Mouse (Mus musculus) hindbrain, embryonic 13.5 days (tissue): ENCODE measurements around the gene Rph3a. TPM values are rescaled to one million over a fixed set of nuclear protein-coding genes. Genes with fewer than 3 reads are reported as not detected.
"Not testable (repeated sequence)": the region's sequence is repeated elsewhere in the genome, so short reads cannot be mapped to it uniquely, and the experiment has no call there.

Experiments used
- ATAC-seq: fragments of 200-750 bp; cut with Nextera tagmentation; 2 replicates; pipeline ENCODE4 v1.8.0; 2017; ENCODE audit warnings: moderate TSS enrichment; ENCODE audit not compliant: low FRiP score
- H3K27ac ChIP-seq: fragments of 300-500 bp; sonication (generic); 2 replicates; pipeline ENCODE4 v1.5.1; 2015; ENCODE audit warnings: inconsistent platforms, mild to moderate bottlenecking, moderate library complexity
- H3K27me3 ChIP-seq: fragments of 300-500 bp; sonication (generic); 2 replicates; pipeline ENCODE4 v1.6.1; 2015; ENCODE audit warnings: mild to moderate bottlenecking, inconsistent platforms
- H3K36me3 ChIP-seq: fragments of 300-500 bp; sonication (generic); 2 replicates; pipeline ENCODE4 v1.6.1; 2015; ENCODE audit warnings: mild to moderate bottlenecking, inconsistent platforms
- H3K4me1 ChIP-seq: fragments of 300-500 bp; sonication (generic); replicated peaks from 2 replicates; pipeline ENCODE4 v1.6.1; 2015; ENCODE audit warnings: inconsistent platforms
- H3K4me2 ChIP-seq: fragments of 300-500 bp; sonication (generic); 2 replicates; pipeline ENCODE4 v1.6.1; 2015; ENCODE audit warnings: inconsistent platforms, mild to moderate bottlenecking, moderate library complexity
- H3K4me3 ChIP-seq: fragments of 300-500 bp; sonication (generic); 2 replicates; pipeline ENCODE4 v1.5.1; 2015; ENCODE audit warnings: mild to moderate bottlenecking, inconsistent platforms
- H3K9ac ChIP-seq: fragments of 300-500 bp; sonication (generic); 2 replicates; pipeline ENCODE4 v1.6.1; 2015; ENCODE audit warnings: mild to moderate bottlenecking, inconsistent platforms
- H3K9me3 ChIP-seq: fragments of 300-500 bp; sonication (generic); 2 replicates; pipeline ENCODE4 v1.6.1; 2016; ENCODE audit warnings: inconsistent platforms
- WGBS: fragments of 180-500 bp; shearing (Covaris S2); methylation state at CpG from one replicate; pipeline ENCODE4 v1.1.7; 2015; 5-methylcytosine and 5-hydroxymethylcytosine counted together
- polyA plus RNA-seq: library from polyadenylated mRNA; unstranded; fragments of >200 nt; fragmentation: Nextera tagmentation; extraction: Ambion mirVana; gene quantifications from 2 replicates; pipeline ENCODE4 v1.2.1, GENCODE M21; 2015

Gene Rph3a
- polyA plus RNA-seq, 1 experiment from 2014 or later: 15.0 TPM

DNA sequence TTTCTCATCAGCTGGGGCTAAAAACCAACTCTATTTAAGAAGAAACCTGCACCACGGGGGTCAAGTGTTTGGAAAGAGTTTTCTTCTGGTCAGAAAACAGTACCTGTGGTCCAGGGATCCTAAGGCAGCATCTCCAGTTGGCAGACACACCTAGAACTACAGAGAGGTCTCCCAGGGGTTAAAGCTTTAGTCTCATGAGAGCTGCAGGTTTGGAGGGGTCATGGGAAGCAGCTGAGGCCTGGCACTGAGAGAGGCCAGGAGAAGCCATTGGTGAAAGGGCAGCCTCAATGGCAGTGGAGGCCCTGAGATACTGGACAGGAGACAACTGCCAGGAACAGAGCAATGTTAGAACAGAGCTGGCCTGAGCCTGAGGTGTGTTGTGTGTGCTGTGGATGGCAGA lies 109.2 kb downstream of the Rph3a start:
- no peaks in the 10 kb centered on the region for H3K27me3 ChIP-seq
- WGBS: 91% methylated on average over 1 of the region's 1 CpGs
- no peak overlapping the region for H3K27ac ChIP-seq
- peaks cover 6% of the 10 kb centered on the region; the same call in 1 of the 2 replicates for H3K9me3 ChIP-seq
- no peak overlapping the region for H3K4me2 ChIP-seq
- H3K36me3 ChIP-seq: no peaks in the 10 kb centered on the region
- H3K4me1 ChIP-seq: no peaks in the 10 kb centered on the region
- no peak overlapping the region for H3K4me3 ChIP-seq
- H3K9ac ChIP-seq: no peak overlapping the region
- no peak for ATAC-seq

DNA sequence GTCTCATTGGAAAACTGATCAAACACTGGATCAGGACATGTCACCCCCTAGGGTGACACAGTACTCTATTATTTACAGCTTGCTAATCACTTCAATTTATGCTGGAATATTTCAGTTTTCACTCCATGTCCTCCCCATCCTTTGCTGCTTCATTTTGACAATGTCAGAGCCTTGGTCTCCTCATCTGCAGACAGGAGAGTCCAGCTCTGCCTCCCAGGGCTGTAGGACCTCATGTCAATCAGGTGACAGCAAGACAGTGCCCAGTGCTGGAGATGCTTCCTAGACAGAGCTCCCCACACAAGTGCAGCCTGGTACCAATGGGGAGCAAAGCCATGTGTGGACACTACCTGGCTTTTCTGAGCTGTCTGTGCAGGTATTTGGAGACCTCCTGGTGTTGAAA lies 111.2 kb downstream of the Rph3a start:
- Histone ChIP-seq H3K9ac (no peak overlapping the region), H3K9me3 (peaks cover 6% of the 10 kb centered on the region; the same call in 1 of the 2 replicates)

GRCm38 (mm10) chr5:120898307-120898706 lies 111.6 kb downstream of the Rph3a start:
- H3K9me3 ChIP-seq: peaks cover 6% of the 10 kb centered on the region; the same call in 1 of the 2 replicates
- H3K27me3 ChIP-seq: no peaks in the 10 kb centered on the region
- 90% methylated on average over 6 of the region's 6 CpGs for WGBS
- H3K4me1 ChIP-seq: no peaks in the 10 kb centered on the region
- no peak for ATAC-seq
- no peak overlapping the region for H3K4me3 ChIP-seq
- no peaks in the 10 kb centered on the region for H3K36me3 ChIP-seq
- no peak overlapping the region for H3K4me2 ChIP-seq
- H3K9ac ChIP-seq: no peak overlapping the region
- no peak overlapping the region for H3K27ac ChIP-seq

More for the DNA sequence above, 111.2 kb downstream of the Rph3a start:
- H3K36me3 ChIP-seq: no peaks in the 10 kb centered on the region
- no peak overlapping the region for H3K4me2 ChIP-seq
- H3K4me1 ChIP-seq: no peaks in the 10 kb centered on the region
- H3K27me3 ChIP-seq: no peaks in the 10 kb centered on the region
- no peak overlapping the region for H3K4me3 ChIP-seq
- no peak overlapping the region for H3K27ac ChIP-seq
- no peak for ATAC-seq

GRCm38 (mm10) chr5:120895231-120895900 lies 114.5 kb downstream of the Rph3a start:
- H3K27ac ChIP-seq: no peak overlapping the region
- no peaks in the 10 kb centered on the region for H3K4me1 ChIP-seq
- H3K9me3 ChIP-seq: peaks cover 6% of the 10 kb centered on the region; the same call in 1 of the 2 replicates
- no peak overlapping the region for H3K9ac ChIP-seq
- 79% methylated on average over 11 of the region's 11 CpGs for WGBS
- H3K27me3 ChIP-seq: no peaks in the 10 kb centered on the region
- no peak for ATAC-seq
- no peak overlapping the region for H3K4me3 ChIP-seq
- H3K4me2 ChIP-seq: no peak overlapping the region
- no peaks in the 10 kb centered on the region for H3K36me3 ChIP-seq

DNA sequence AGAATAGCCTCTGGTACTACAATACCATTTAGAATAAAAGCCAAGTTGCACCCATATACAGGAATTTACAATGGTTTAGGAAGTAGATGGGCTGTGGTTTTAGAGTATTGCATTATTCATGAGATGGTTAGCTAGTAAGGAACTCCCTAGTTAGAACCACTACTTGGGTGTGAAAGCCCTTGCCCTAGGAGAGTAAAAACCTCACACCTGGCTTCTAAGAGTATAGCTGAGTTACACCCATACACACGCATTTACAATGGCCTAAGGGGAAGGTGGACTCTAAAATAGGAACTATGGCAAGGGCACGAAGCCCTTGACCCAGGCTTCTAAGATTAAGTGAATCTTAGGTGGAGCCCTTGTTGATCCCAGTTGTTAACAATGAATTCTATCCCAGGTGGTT lies 115.2 kb downstream of the Rph3a start:
- not testable (repeated sequence) for H3K9ac ChIP-seq, H3K36me3 ChIP-seq, H3K27ac ChIP-seq, H3K9me3 ChIP-seq, H3K27me3 ChIP-seq, H3K4me3 ChIP-seq, H3K4me1 ChIP-seq, H3K4me2 ChIP-seq, ATAC-seq
- WGBS: 88% methylated on average over 2 of the region's 2 CpGs

DNA sequence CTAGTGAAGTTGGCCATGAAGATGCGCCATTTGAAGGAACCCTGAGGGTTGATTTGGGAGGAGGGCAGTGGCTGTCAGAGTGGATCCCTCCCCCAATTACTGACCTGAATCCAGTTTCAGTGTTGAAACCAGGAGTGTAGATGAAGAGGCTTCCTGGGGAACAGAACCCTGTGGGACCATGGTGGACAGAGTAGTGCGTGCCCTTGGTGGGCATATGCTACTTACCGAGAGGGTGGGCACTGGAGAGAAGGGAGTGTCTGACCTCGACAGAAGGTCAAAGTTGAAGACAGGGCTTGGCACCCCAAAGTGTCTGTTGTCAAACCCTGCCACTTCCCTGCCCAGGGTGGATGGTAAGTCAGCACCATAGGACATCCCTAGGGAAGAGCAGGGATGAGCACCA lies 116.0 kb downstream of the Rph3a start:
- not testable (repeated sequence) for H3K36me3 ChIP-seq, H3K4me2 ChIP-seq, H3K27ac ChIP-seq, H3K4me1 ChIP-seq, H3K9ac ChIP-seq, H3K9me3 ChIP-seq, H3K4me3 ChIP-seq, ATAC-seq, H3K27me3 ChIP-seq
- 96% methylated on average over 4 of the region's 4 CpGs for WGBS

- H3K36me3 ChIP-seq: no peaks in the 10 kb centered on the region
- ATAC-seq: no peak
- 67% methylated on average over 2 of the region's 2 CpGs for WGBS
Observed at GRCm38 (mm10) chr5:120892243-120892660, 117.6 kb downstream of the Rph3a start.

DNA sequence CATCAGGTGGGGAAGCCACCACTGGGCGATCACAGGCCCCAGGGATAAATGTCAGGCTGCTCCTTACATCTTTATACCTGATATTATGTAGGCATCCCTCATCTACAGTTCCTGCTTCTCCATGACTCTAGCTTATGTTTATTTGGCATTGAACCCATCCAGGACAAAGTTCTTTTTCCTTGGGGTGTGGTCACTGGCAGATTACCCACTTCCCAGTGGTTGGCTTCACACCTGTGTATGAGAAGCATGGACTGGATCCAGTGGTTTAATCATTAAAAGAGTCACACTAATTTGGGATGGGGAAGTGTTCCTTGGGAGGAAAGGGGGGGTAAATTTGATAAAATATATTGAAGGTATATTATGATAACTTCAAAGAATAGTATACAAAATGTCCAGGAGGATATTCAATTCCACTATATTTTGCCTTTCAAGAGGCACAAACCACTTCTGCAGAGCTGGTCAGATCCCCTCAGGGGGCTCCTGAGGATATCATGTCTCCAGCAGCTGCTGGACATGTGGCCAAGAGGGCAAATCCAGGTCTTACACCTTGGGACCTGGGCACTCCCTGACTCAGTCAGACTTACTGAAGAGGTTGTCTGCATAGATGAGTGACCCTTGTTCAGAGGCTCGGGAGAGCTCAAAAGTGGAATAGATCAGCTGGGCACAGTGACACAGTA lies 118.2 kb downstream of the Rph3a start:
- not testable (repeated sequence) for H3K9me3 ChIP-seq, H3K4me2 ChIP-seq, H3K27me3 ChIP-seq, H3K4me3 ChIP-seq, H3K9ac ChIP-seq, H3K36me3 ChIP-seq, H3K4me1 ChIP-seq, ATAC-seq, H3K27ac ChIP-seq
- WGBS: 80% methylated on average over 2 of the region's 2 CpGs

More at GRCm38 (mm10) chr5:120892243-120892660, 117.6 kb downstream of the Rph3a start:
- no peaks in the 10 kb centered on the region for H3K27me3 ChIP-seq
- no peak overlapping the region for H3K9ac ChIP-seq
- no peak overlapping the region for H3K4me3 ChIP-seq
- no peak overlapping the region for H3K4me2 ChIP-seq
- H3K4me1 ChIP-seq: no peaks in the 10 kb centered on the region
- H3K27ac ChIP-seq: no peak overlapping the region
- H3K9me3 ChIP-seq: no peaks in the 10 kb centered on the region

DNA sequence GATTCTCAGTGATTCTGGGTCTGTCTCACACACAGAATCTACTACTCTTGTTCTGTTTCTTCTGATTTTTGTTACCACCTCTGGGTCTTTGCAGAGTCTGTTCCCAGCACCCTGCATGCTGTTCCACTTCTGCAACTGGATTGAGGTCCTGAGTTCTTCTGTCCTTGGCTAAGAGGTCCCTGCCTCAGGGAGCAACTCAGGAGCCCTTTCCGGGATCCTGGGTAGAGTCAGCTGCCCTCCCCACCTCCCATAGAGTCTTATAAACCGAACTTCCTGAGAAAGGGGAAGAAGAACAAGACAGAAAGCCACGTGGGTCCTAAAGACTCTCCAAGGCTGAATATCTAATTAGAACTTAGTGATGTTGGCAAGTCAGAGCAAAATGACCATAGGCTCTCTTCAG lies 118.9 kb downstream of the Rph3a start:
- no peak for ATAC-seq
- 63% methylated on average over 3 of the region's 3 CpGs for WGBS
- no peak overlapping the region for H3K4me2 ChIP-seq
- no peaks in the 10 kb centered on the region for H3K27me3 ChIP-seq
- H3K9ac ChIP-seq: no peak overlapping the region
- H3K4me3 ChIP-seq: no peak overlapping the region
- H3K9me3 ChIP-seq: no peaks in the 10 kb centered on the region
- no peaks in the 10 kb centered on the region for H3K4me1 ChIP-seq
- no peaks in the 10 kb centered on the region for H3K36me3 ChIP-seq
- H3K27ac ChIP-seq: no peak overlapping the region

Other genes with a start within 250 kb of the Rph3a start
- gene Oas3, start 232.4 kb downstream of the Rph3a start, polyA plus RNA-seq: 0.65 and 0.69 TPM in 2 replicates
- gene Oas1e, start 214.6 kb downstream of the Rph3a start, polyA plus RNA-seq: 0.35 TPM in 1 of 2 replicates, not detected in the other
- gene Oas1c, start 197.6 kb downstream of the Rph3a start, polyA plus RNA-seq: 0.54 and 0.57 TPM in 2 replicates
- not detected in 2 replicates for gene Oas1f, start 162.7 kb downstream of the Rph3a start, polyA plus RNA-seq
- not detected in 2 replicates for gene Oas1h, start 148.7 kb downstream of the Rph3a start, polyA plus RNA-seq
- 0.19 TPM in 1 of 2 replicates, not detected in the other for gene Oas1g, start 122.5 kb downstream of the Rph3a start, polyA plus RNA-seq
- 0.49 and 0.85 TPM in 2 replicates for gene Oas1a, start 102.6 kb downstream of the Rph3a start, polyA plus RNA-seq
- gene Oas1d, start 95.6 kb downstream of the Rph3a start, polyA plus RNA-seq: not detected in 2 replicates
- gene Ptpn11, start 181.3 kb upstream of the Rph3a start, polyA plus RNA-seq: 23.1 and 23.6 TPM in 2 replicates
- 427 and 429 TPM in 2 replicates for gene Rpl6, start 194.4 kb upstream of the Rph3a start, polyA plus RNA-seq
- 15.0 and 17.2 TPM in 2 replicates for gene Hectd4, start 210.1 kb upstream of the Rph3a start, polyA plus RNA-seq